Mouse (Mus musculus) fibroblast of lung, adult 2 months (primary cell): ENCODE measurements around the gene Cep83.

ENCODE experiments used
- DNase-seq: peaks from one replicate; pipeline ENCODE4 v3.0.0-alpha.2; 2011; ENCODE audit warnings: low read depth

Cep83 gene

DNA sequence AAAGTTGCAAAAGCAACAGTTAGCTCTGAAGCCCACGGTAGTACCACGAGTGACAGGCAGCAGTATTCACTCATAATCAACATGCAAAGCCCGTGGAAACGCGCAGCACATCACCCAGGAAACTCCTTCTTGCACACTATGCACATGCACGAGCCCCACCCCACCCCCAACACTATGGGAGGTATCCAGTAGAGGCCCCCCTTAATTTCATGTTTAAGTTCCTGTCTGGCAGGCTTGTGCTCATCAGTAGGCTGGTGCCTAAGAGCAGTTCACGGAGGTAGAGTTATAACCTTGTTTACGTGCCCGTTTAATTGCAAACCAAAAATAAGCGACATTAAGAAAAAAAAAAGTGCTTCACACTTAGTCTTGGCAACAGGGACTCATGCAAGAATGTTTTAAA is 138.9 kb downstream of the Cep83 start:
- DNase-seq = no peak

DNA sequence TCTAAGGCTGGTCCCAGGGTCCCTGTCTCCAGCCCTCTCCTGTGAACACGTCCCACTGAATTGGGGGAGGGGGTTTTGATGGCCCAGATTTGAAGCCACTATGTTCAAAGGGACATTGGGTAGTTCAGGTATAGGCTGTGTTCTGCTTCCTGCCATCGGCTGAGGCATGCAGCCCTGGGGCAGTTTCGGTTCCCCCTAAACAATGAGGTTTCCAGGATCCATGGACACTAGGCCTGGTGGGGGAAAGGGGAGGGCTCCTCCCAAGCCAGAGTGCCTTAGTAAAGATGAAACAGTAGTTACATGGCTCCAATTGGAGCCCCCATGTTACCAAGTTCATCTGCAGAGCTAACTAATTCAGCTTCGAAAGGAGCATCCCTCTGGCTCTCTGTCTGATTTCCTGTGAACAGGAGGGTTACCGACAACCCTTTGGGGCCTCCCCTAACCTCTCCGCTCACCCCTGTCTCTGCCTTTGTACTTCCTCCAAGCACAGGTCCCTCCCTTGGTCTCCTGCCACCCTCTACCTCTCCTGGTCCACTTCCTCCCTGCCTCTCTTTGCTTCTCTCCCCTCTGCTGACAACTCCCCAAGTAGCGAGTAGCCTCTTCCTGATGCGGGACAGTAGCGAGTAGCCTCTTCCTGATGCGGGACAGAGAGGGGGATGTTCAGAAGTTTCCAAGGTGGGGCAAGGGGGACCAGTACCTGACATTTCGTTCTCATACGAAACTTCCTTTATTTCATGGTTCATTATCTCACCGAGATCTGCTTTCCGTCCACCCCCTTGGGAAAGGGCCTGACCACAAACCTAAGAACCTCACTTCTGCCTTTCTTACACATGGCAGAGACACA is 139.7 kb downstream of the Cep83 start:
- no peak for DNase-seq

DNA sequence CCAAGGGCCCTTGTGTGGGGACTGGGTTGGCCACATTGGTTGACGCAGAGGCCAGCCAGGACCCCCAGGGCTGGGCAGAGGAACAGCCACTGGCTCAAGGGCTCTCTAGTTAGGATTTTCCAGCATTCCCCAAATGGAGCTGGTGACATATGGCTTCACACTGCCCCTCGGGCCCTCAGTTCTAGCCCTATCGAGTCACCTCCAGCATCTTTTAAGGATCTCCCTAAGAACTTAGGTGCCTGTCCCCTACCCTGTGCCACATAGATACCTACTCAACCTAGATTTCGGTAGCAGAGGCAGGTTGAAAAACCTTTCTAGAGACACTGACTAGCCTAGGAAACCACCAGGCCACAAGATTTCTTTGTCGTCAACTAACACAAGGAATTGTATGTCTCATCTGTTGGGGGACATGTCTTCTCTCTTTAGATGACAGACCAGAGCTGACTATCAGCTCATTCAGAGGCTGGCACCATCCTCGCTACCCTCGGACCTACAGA is 140.3 kb downstream of the Cep83 start:
- DNase-seq = no peak

DNA sequence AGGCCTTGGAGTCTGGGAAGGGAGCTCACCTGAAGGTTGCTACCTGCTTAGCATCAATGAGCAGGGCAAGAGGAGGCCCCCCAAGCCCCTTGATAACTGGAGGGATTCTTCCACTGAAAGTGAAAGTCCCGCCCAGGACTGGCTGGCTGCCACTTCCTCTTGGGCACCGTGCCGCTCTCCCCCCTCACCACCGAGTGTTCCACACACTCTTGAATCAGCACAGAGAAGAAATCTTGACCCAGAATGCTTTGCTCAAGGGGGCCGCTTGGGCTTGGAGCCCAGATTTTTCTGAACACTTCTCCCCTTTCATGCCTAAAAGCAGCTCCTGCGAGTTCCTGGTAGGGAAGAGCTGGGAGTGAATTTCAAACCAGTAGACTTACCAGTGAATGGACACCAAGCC is 141.0 kb downstream of the Cep83 start:
- peak; percentile 22 for DNase-seq

DNA sequence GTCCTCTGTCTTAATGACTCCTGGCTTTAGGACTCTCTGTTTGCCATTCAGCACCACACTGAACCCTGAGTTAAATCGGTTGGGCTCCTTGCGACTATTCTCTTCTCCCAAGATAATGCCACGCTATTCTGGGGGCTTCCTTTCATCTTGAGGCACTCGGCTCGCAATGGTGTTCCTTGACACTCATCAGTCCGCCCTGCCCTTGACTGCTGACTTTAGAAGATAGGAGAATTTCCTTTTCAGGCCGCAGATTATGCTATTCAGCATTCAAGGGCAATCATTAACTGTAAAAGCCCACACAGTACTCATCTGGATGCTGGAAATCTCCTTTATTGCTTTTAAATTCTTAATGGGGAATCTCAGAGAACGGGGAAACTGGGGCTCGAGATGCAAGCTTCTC is 147.4 kb downstream of the Cep83 start:
- no peak for DNase-seq
